Mouse (Mus musculus) hindbrain, embryonic 12.5 days (tissue): ENCODE data around the gene Slc15a1. TPM values are rescaled to one million over a fixed set of nuclear protein-coding genes. Genes with fewer than 3 reads are reported as not detected.
A peak's percentile ranks its signal among the peaks of the same experiment; 100 is the strongest.

Experiments
- ATAC-seq: fragments of 200-750 bp; cut with Nextera tagmentation; 2 replicates; pipeline ENCODE4 v1.8.0; 2017; ENCODE audit warnings: moderate TSS enrichment; ENCODE audit not compliant: low FRiP score
- H3K27ac ChIP-seq: fragments of 300-500 bp; sonication (generic); 2 replicates; pipeline ENCODE4 v1.5.1; 2016; ENCODE audit warnings: mild to moderate bottlenecking
- H3K27me3 ChIP-seq: fragments of 300-500 bp; sonication (generic); 2 replicates; pipeline ENCODE4 v1.6.1; 2016; ENCODE audit warnings: mild to moderate bottlenecking
- H3K36me3 ChIP-seq: fragments of 300-500 bp; sonication (generic); 2 replicates; pipeline ENCODE4 v1.6.1; 2016; ENCODE audit warnings: mild to moderate bottlenecking
- H3K4me1 ChIP-seq: fragments of 300-500 bp; sonication (generic); 2 replicates; pipeline ENCODE4 v1.6.1; 2016
- H3K4me2 ChIP-seq: fragments of 300-500 bp; sonication (generic); replicated peaks from 2 replicates; pipeline ENCODE4 v1.6.1; 2016; ENCODE audit warnings: mild to moderate bottlenecking
- H3K4me3 ChIP-seq: fragments of 300-500 bp; sonication (generic); 2 replicates; pipeline ENCODE4 v1.5.1; 2016; ENCODE audit warnings: mild to moderate bottlenecking
- H3K9ac ChIP-seq: fragments of 300-500 bp; sonication (generic); 2 replicates; pipeline ENCODE4 v1.6.1; 2016; ENCODE audit warnings: mild to moderate bottlenecking, moderate library complexity
- H3K9me3 ChIP-seq: fragments of 300-500 bp; sonication (generic); replicated peaks from 2 replicates; pipeline ENCODE4 v1.6.1; 2016; ENCODE audit warnings: mild to moderate bottlenecking
- WGBS: fragments of 180-500 bp; shearing (Covaris S2); methylation state at CpG from one replicate; pipeline ENCODE4 v1.1.7; 2016; 5-methylcytosine and 5-hydroxymethylcytosine counted together
- polyA plus RNA-seq: library from polyadenylated mRNA; unstranded; fragments of >200 nt; fragmentation: Nextera tagmentation; extraction: Ambion mirVana; gene quantifications from 2 replicates; pipeline ENCODE4 v1.2.1, GENCODE M21; 2016

Gene Slc15a1
- polyA plus RNA-seq, 1 experiment from 2014 or later, result 0.49 TPM

GRCm38 (mm10) chr14:121445194-121445593 is 59.9 kb downstream of the Slc15a1 start:
- Histone ChIP-seq H3K4me1 (peaks cover 9% of the 10 kb centered on the region), H3K4me2 (no peak overlapping the region), H3K9ac (no peak overlapping the region), H3K27ac (no peak overlapping the region), H3K9me3 (no peaks in the 10 kb centered on the region), H3K27me3 (no peaks in the 10 kb centered on the region; the same call in 1 of the 2 replicates), H3K4me3 (no peak overlapping the region), H3K36me3 (no peaks in the 10 kb centered on the region)
- WGBS, result 17% methylated on average over 8 of the region's 8 CpGs
- ATAC-seq, result peak; percentile 51; the same call in 1 of the 2 replicates

GRCm38 (mm10) chr14:121440807-121441206 is 64.2 kb downstream of the Slc15a1 start:
- no peaks in the 10 kb centered on the region for H3K27me3 ChIP-seq

GRCm38 (mm10) chr14:121437026-121437425 is 68.0 kb downstream of the Slc15a1 start:
- no peak overlapping the region for H3K27ac ChIP-seq
- no peaks in the 10 kb centered on the region for H3K4me1 ChIP-seq
- no peak overlapping the region for H3K4me3 ChIP-seq
- no peak for ATAC-seq
- H3K9ac ChIP-seq, result no peak overlapping the region
- WGBS, result 84% methylated on average over 6 of the region's 6 CpGs
- no peaks in the 10 kb centered on the region for H3K27me3 ChIP-seq
- no peak overlapping the region for H3K4me2 ChIP-seq
- H3K9me3 ChIP-seq, result no peaks in the 10 kb centered on the region
- H3K36me3 ChIP-seq, result no peaks in the 10 kb centered on the region

More at GRCm38 (mm10) chr14:121440807-121441206, 64.2 kb downstream of the Slc15a1 start:
- H3K9ac ChIP-seq, result no peak overlapping the region
- H3K27ac ChIP-seq, result no peak overlapping the region
- no peaks in the 10 kb centered on the region for H3K4me1 ChIP-seq
- ATAC-seq, result no peak
- no peak overlapping the region for H3K4me3 ChIP-seq
- H3K4me2 ChIP-seq, result no peak overlapping the region
- no peaks in the 10 kb centered on the region for H3K36me3 ChIP-seq
- no peaks in the 10 kb centered on the region for H3K9me3 ChIP-seq
- 91% methylated on average over 6 of the region's 6 CpGs for WGBS

GRCm38 (mm10) chr14:121436455-121436854 is 68.6 kb downstream of the Slc15a1 start:
- WGBS, result 94% methylated on average over 3 of the region's 3 CpGs
- H3K9ac ChIP-seq, result no peak overlapping the region
- H3K27me3 ChIP-seq, result no peaks in the 10 kb centered on the region
- no peak for ATAC-seq
- H3K9me3 ChIP-seq, result no peaks in the 10 kb centered on the region
- H3K27ac ChIP-seq, result no peak overlapping the region
- H3K4me1 ChIP-seq, result no peaks in the 10 kb centered on the region
- no peaks in the 10 kb centered on the region for H3K36me3 ChIP-seq
- no peak overlapping the region for H3K4me3 ChIP-seq
- no peak overlapping the region for H3K4me2 ChIP-seq

GRCm38 (mm10) chr14:121435794-121436193 is 69.3 kb downstream of the Slc15a1 start:
- H3K4me3 ChIP-seq, result no peak overlapping the region
- 51% methylated on average over 6 of the region's 6 CpGs for WGBS
- no peaks in the 10 kb centered on the region for H3K9me3 ChIP-seq
- no peaks in the 10 kb centered on the region for H3K27me3 ChIP-seq
- no peak overlapping the region for H3K9ac ChIP-seq
- no peaks in the 10 kb centered on the region for H3K4me1 ChIP-seq
- H3K36me3 ChIP-seq, result no peaks in the 10 kb centered on the region
- no peak overlapping the region for H3K27ac ChIP-seq
- H3K4me2 ChIP-seq, result no peak overlapping the region
- ATAC-seq, result no peak

- ATAC-seq, result no peak
- Histone ChIP-seq H3K4me1 (no peaks in the 10 kb centered on the region), H3K9me3 (0 out of 2 replicates have a peak, but pooled peaks cover 6% of the 10 kb centered on the region), H3K9ac (no peak overlapping the region), H3K4me2 (no peak overlapping the region), H3K27me3 (no peaks in the 10 kb centered on the region), H3K27ac (no peak overlapping the region), H3K36me3 (no peaks in the 10 kb centered on the region), H3K4me3 (no peak overlapping the region)
- WGBS, result 87% methylated on average over 7 of the region's 7 CpGs
Observed at GRCm38 (mm10) chr14:121431261-121431660, 73.8 kb downstream of the Slc15a1 start.

GRCm38 (mm10) chr14:121429854-121430535 is 75.1 kb downstream of the Slc15a1 start:
- H3K9me3 ChIP-seq, result 0 out of 2 replicates have a peak, but pooled peaks cover 6% of the 10 kb centered on the region
- H3K36me3 ChIP-seq, result no peaks in the 10 kb centered on the region
- no peaks in the 10 kb centered on the region for H3K4me1 ChIP-seq
- no peak overlapping the region for H3K9ac ChIP-seq
- no peak overlapping the region for H3K4me2 ChIP-seq
- no peak for ATAC-seq
- no peaks in the 10 kb centered on the region for H3K27me3 ChIP-seq
- no peak overlapping the region for H3K4me3 ChIP-seq
- no peak overlapping the region for H3K27ac ChIP-seq
- WGBS, result 83% methylated on average over 17 of the region's 17 CpGs

- Histone ChIP-seq H3K4me1 (no peaks in the 10 kb centered on the region), H3K4me2 (no peak overlapping the region), H3K36me3 (no peaks in the 10 kb centered on the region), H3K9me3 (0 out of 2 replicates have a peak, but pooled peaks cover 6% of the 10 kb centered on the region), H3K9ac (no peak overlapping the region), H3K4me3 (no peak overlapping the region), H3K27me3 (no peaks in the 10 kb centered on the region), H3K27ac (no peak overlapping the region)
- ATAC-seq, result no peak
- WGBS, result 87% methylated on average over 4 of the region's 4 CpGs
Observed at GRCm38 (mm10) chr14:121428148-121428547, 76.9 kb downstream of the Slc15a1 start.

- H3K4me3 ChIP-seq, result no peak overlapping the region
- H3K9me3 ChIP-seq, result 0 out of 2 replicates have a peak, but pooled peaks cover 6% of the 10 kb centered on the region
- no peak overlapping the region for H3K4me2 ChIP-seq
- no peak for ATAC-seq
- no peaks in the 10 kb centered on the region for H3K4me1 ChIP-seq
- H3K27me3 ChIP-seq, result no peaks in the 10 kb centered on the region
- no peaks in the 10 kb centered on the region for H3K36me3 ChIP-seq
- H3K27ac ChIP-seq, result no peak overlapping the region
- no peak overlapping the region for H3K9ac ChIP-seq
Observed at GRCm38 (mm10) chr14:121426743-121427142, 78.3 kb downstream of the Slc15a1 start.

GRCm38 (mm10) chr14:121425004-121425793 is 79.9 kb downstream of the Slc15a1 start:
- ATAC-seq, result no peak
- Histone ChIP-seq H3K27ac (no peak overlapping the region), H3K4me1 (no peaks in the 10 kb centered on the region), H3K4me3 (no peak overlapping the region), H3K9me3 (0 out of 2 replicates have a peak, but pooled peaks cover 12% of the 10 kb centered on the region), H3K4me2 (no peak overlapping the region), H3K27me3 (no peaks in the 10 kb centered on the region), H3K9ac (no peak overlapping the region), H3K36me3 (no peaks in the 10 kb centered on the region)
- 77% methylated on average over 7 of the region's 7 CpGs for WGBS

GRCm38 (mm10) chr14:121423341-121423751 is 81.7 kb downstream of the Slc15a1 start:
- Histone ChIP-seq H3K36me3 (no peaks in the 10 kb centered on the region), H3K4me3 (no peak overlapping the region), H3K9ac (no peak overlapping the region), H3K4me1 (no peaks in the 10 kb centered on the region), H3K4me2 (no peak overlapping the region), H3K27me3 (no peaks in the 10 kb centered on the region), H3K27ac (no peak overlapping the region), H3K9me3 (0 out of 2 replicates have a peak, but pooled peaks cover 11% of the 10 kb centered on the region)
- 67% methylated on average over 7 of the region's 7 CpGs for WGBS
- ATAC-seq, result no peak

- Histone ChIP-seq H3K9me3 (0 out of 2 replicates have a peak, but pooled peaks cover 7% of the 10 kb centered on the region), H3K4me2 (no peak overlapping the region), H3K27me3 (no peaks in the 10 kb centered on the region), H3K9ac (no peak overlapping the region), H3K36me3 (no peaks in the 10 kb centered on the region), H3K27ac (no peak overlapping the region), H3K4me3 (no peak overlapping the region), H3K4me1 (no peaks in the 10 kb centered on the region)
- WGBS, result 70% methylated on average over 4 of the region's 4 CpGs
- ATAC-seq, result no peak
Observed at GRCm38 (mm10) chr14:121422664-121423340, 82.2 kb downstream of the Slc15a1 start.
